Mouse (Mus musculus): ENCODE measurements around the gene Msantd1.

Msantd1 gene

DNA sequence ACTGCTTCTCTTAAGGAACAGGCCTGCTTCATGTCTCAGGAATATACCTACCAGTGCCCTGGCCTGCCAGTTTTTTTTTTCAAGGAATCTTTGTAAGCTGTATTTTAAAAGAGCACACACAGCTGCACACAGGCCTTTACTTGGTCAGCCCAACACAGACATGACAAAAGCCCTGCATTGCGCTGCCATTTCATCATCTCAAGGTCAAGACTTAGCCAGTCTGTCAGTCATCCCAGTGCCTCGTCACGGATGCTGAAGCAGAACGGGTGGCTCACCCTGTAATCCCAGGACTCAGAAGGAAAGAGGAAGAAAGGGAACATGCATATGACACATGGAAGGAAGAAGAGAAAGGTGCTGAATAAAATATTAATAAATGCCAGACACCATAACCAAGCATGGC lies 19.8 kb downstream of the Msantd1 start:
- DNase-seq (ENCODE audit: low spot score), result no peak

GRCm38 (mm10) chr5:34930151-34930975 lies 22.6 kb downstream of the Msantd1 start:
- peak; percentile 80 for DNase-seq (ENCODE audit: low spot score)

GRCm38 (mm10) chr5:34931091-34931490 lies 23.3 kb downstream of the Msantd1 start:
- no peak for DNase-seq (ENCODE audit: low spot score)

DNA sequence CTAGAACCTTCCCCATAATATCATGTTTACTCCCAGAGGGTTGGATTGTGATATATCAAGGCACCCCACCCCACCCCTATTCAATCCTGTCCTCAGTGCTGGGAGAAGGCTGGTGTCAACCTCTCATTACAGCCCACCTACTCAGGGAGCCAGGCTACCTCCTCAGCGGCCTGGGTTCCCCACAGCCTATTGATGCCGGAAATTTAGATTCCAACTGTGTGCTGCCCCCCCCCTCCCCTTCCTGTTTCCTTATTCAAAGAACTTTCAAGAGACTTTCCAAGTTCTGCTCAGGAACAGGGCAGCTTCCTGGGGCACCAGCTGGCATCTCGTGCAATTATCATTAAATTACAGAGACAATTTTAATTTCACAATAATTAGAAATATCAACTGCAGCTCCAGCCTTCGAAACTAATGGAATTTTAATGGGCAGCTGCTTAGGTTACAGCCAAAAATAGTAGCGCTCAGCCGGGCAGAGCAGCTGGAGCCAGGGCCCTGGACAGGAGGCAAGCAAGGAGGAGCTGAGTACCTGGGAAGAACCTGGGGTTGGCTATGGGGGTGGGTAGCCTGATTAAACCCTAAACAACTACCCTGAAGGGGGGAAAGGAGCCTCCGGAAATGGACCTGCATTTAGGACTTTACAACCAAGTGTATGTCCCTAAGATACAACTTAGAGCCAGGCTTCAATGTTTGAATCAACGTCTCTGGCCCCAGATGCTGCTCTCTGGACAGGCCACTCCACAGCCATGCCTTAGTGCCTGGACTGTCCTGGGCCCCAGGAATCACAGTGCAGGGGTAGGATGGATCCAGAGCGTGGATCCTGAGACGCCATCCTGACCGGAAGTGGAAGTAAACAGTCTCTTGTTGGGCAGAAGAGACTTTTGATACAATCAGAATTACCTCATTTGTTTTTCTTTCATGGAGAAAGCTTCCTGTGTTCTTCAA lies 24.0 kb downstream of the Msantd1 start:
- no peak for DNase-seq (ENCODE audit: low spot score)

DNA sequence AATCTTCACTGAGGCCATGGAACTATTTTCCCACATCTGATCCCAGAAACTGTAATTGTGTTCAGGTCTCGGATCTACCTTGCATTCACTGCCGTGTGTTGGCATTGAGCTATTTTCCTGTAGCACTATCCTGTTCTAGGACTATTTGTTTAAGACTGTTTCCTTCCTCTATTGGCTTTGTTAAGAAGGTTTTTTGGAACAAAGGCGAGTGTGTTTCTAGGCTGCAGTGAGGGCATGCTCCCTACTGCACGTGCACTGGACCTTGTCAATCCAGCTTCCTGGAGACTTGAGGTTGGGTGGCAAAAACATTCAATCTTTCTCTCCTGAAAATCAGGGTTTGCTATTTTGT lies 24.6 kb downstream of the Msantd1 start:
- no peak for DNase-seq (ENCODE audit: low spot score)

- no peak for DNase-seq (ENCODE audit: low spot score)
Measured at GRCm38 (mm10) chr5:34933461-34933860, 25.6 kb downstream of the Msantd1 start.

- DNase-seq (ENCODE audit: low spot score), result no peak
Measured at GRCm38 (mm10) chr5:34941710-34942470, 34.1 kb downstream of the Msantd1 start.

GRCm38 (mm10) chr5:34943428-34943827 lies 35.6 kb downstream of the Msantd1 start:
- no peak for DNase-seq (ENCODE audit: low spot score)

- DNase-seq (ENCODE audit: low spot score), result peak; percentile 82
Measured at GRCm38 (mm10) chr5:34948861-34949760, 41.3 kb downstream of the Msantd1 start, which contains the start of gene Rgs12. TSS of gene Rgs12 (plus strand) at chr5:34949445.

DNA sequence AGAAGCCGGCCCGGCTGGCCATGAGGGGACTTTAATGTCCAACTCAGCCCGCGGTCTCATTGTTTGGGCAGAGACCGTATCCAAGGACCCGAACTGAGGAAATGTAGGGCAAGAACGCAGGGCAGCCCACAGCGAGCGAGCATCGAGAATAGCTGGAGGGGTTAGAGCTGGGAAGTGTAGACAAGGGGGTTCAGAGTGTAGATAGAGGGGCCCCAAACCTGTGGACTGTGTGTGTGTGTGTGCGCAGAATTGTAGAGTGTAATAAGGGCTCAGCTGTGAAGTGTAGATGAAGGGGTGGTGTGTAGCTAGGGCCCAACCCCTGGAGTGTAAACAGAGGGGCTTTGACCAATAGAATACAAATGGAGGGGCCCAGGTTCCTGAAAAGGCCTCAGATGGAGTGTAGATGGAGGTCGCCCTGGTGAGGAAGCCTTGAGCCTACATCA lies 42.0 kb downstream of the Msantd1 start:
- no peak for DNase-seq (ENCODE audit: low spot score)

DNA sequence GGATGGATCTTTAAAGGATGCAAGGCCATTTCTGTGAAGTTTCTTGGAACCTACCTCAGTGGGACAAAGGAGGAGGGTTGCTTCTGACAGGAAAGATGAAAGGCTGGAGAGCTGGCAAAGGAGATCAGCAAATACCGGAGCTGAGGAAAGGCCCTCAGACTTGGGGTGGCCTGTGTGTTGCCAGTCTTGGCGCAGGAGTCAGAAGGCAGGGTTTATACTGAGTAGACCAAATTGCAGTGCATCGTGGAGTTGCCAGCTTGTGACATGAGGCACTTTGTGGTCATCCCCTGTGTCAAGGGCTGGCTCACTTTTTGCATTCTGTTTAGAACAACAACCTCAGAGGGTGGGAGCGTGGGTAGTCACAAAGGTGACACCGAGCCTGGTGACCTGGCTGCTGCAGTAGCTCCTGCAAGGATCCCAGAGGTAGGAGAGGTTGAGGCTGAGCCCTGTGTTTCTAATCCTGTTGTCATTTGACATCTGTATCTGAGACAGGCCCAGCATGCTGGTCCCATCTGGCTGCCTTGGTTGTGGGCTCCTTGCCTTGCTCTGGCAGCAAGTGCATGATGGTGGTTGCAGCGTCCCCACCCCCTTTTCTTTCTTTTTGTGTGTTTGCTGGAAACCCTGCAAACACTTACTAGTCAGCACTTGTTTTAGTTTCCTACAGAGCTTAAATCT lies 42.8 kb downstream of the Msantd1 start:
- DNase-seq (ENCODE audit: low spot score), result no peak

GRCm38 (mm10) chr5:34951161-34951834 lies 43.5 kb downstream of the Msantd1 start:
- DNase-seq (ENCODE audit: low spot score), result no peak

DNA sequence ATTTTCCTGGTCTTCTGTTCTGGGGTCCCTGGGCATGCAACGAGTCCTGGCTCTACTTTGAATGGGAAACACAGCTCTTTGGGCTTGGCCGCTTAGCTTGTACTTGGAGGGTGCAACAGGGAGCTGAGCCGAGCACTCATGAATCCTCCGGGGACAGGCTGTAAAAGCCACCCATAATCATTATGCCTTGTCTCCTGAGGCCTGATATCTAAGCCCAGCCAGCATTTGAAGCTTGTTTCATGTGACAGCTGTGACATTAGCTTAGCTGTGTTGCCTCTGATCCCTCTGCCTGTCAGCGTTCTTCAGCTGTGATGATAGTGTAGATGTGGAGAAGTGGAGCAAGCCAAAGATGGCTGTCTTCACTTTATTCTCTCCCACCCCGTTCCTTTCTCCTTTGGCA lies 46.7 kb downstream of the Msantd1 start:
- no peak for DNase-seq (ENCODE audit: low spot score)

- no peak for DNase-seq (ENCODE audit: low spot score)
Measured at GRCm38 (mm10) chr5:34955630-34956029, 47.8 kb downstream of the Msantd1 start.

GRCm38 (mm10) chr5:34956151-34956550 lies 48.3 kb downstream of the Msantd1 start:
- no peak for DNase-seq (ENCODE audit: low spot score)

GRCm38 (mm10) chr5:34957015-34957414 lies 49.2 kb downstream of the Msantd1 start:
- no peak for DNase-seq (ENCODE audit: low spot score)

DNA sequence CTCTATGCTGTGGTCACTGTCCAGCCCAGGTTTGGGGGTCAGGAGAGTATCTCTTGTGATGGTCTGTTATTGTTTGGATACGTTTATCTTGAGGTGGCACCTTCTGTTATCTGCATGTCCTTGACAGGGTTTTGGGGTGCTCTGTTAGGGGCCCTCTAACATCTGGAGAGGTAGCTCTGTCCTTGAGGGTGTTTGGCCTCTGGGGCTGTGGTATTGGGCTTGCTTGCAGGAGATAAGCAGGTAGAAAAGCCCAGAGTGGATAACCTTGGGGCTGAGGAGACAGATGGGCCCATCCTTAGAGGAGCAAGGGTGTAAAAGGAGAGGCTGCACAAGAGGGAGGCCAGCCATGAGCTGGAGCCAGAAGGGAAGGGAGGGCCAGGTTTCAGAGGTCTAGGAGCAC lies 52.2 kb downstream of the Msantd1 start:
- DNase-seq (ENCODE audit: low spot score), result peak; percentile 90

DNA sequence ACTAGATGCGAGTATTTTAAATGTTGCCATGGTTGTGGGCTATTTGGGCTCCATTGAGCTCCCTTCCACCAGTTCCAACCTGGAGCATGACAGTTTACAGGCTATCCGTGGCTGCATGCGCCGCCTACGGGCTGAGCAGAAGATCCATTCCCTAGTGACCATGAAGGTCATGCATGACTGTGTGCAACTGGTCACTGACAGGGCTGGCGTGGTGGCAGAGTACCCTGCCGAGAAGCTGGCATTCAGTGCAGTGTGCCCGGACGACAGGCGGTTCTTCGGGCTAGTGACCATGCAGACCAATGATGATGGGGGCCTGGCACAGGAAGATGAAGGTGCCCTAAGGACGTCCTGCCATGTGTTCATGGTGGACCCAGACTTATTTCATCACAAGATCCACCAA lies 57.7 kb downstream of the Msantd1 start:
- DNase-seq (ENCODE audit: low spot score), result no peak

GRCm38 (mm10) chr5:34968386-34968785 lies 60.6 kb downstream of the Msantd1 start:
- no peak for DNase-seq (ENCODE audit: low spot score)

- no peak for DNase-seq (ENCODE audit: low spot score)
Measured at GRCm38 (mm10) chr5:34972471-34972870, 64.7 kb downstream of the Msantd1 start.
